Mouse (Mus musculus) hindbrain, embryonic 12.5 days (tissue): ENCODE data around the gene Gse1. TPM values are rescaled to one million over a fixed set of nuclear protein-coding genes. Genes with fewer than 3 reads are reported as not detected.
A peak's percentile ranks its signal among the peaks of the same experiment; 100 is the strongest.

Source experiments
- ATAC-seq: fragments of 200-750 bp; cut with Nextera tagmentation; 2 replicates; pipeline ENCODE4 v1.8.0; 2017; ENCODE audit warnings: moderate TSS enrichment; ENCODE audit not compliant: low FRiP score
- H3K27ac ChIP-seq: fragments of 300-500 bp; sonication (generic); 2 replicates; pipeline ENCODE4 v1.5.1; 2016; ENCODE audit warnings: mild to moderate bottlenecking
- H3K27me3 ChIP-seq: fragments of 300-500 bp; sonication (generic); 2 replicates; pipeline ENCODE4 v1.6.1; 2016; ENCODE audit warnings: mild to moderate bottlenecking
- H3K36me3 ChIP-seq: fragments of 300-500 bp; sonication (generic); 2 replicates; pipeline ENCODE4 v1.6.1; 2016; ENCODE audit warnings: mild to moderate bottlenecking
- H3K4me1 ChIP-seq: fragments of 300-500 bp; sonication (generic); 2 replicates; pipeline ENCODE4 v1.6.1; 2016
- H3K4me2 ChIP-seq: fragments of 300-500 bp; sonication (generic); replicated peaks from 2 replicates; pipeline ENCODE4 v1.6.1; 2016; ENCODE audit warnings: mild to moderate bottlenecking
- H3K4me3 ChIP-seq: fragments of 300-500 bp; sonication (generic); 2 replicates; pipeline ENCODE4 v1.5.1; 2016; ENCODE audit warnings: mild to moderate bottlenecking
- H3K9ac ChIP-seq: fragments of 300-500 bp; sonication (generic); 2 replicates; pipeline ENCODE4 v1.6.1; 2016; ENCODE audit warnings: mild to moderate bottlenecking, moderate library complexity
- H3K9me3 ChIP-seq: fragments of 300-500 bp; sonication (generic); replicated peaks from 2 replicates; pipeline ENCODE4 v1.6.1; 2016; ENCODE audit warnings: mild to moderate bottlenecking
- WGBS: fragments of 180-500 bp; shearing (Covaris S2); methylation state at CpG from one replicate; pipeline ENCODE4 v1.1.7; 2016; 5-methylcytosine and 5-hydroxymethylcytosine counted together
- polyA plus RNA-seq: library from polyadenylated mRNA; unstranded; fragments of >200 nt; fragmentation: Nextera tagmentation; extraction: Ambion mirVana; gene quantifications from 2 replicates; pipeline ENCODE4 v1.2.1, GENCODE M21; 2016

Gse1 gene
- polyA plus RNA-seq, 1 experiment from 2014 or later = 24.0 TPM

- ATAC-seq = peak; percentile 55
- peak overlapping the region; percentile 49 for H3K9ac ChIP-seq
- H3K27me3 ChIP-seq = peaks cover 8% of the 10 kb centered on the region; the same call in 1 of the 2 replicates
- peak overlapping the region; percentile 11; the same call in 1 of the 2 replicates for H3K4me3 ChIP-seq
- no peaks in the 10 kb centered on the region for H3K9me3 ChIP-seq
- peak overlapping the region; percentile 93 for H3K27ac ChIP-seq
- H3K36me3 ChIP-seq = no peaks in the 10 kb centered on the region
- peaks cover 86% of the 10 kb centered on the region for H3K4me1 ChIP-seq
- H3K4me2 ChIP-seq = peak overlapping the region; percentile 87
- WGBS = 1% methylated on average over 29 of the region's 29 CpGs
These were observed 304.4 kb downstream of the Gse1 start for GRCm38 (mm10) chr8:120532517-120533215.

- WGBS = 17% methylated on average over 3 of the region's 3 CpGs
- Histone ChIP-seq H3K27ac (peak overlapping the region; percentile 93), H3K4me3 (0 out of 2 replicates have a peak overlapping the region, but pooled peaks have one; percentile 11), H3K4me2 (peak overlapping the region; percentile 87), H3K36me3 (no peaks in the 10 kb centered on the region), H3K4me1 (peaks cover 85% of the 10 kb centered on the region), H3K9me3 (no peaks in the 10 kb centered on the region), H3K9ac (peak overlapping the region; percentile 49; the same call in 1 of the 2 replicates), H3K27me3 (peaks cover 8% of the 10 kb centered on the region; the same call in 1 of the 2 replicates)
- no peak for ATAC-seq
These were observed 305.1 kb downstream of the Gse1 start for GRCm38 (mm10) chr8:120533380-120533779.

GRCm38 (mm10) chr8:120534080-120534479, 305.8 kb downstream of the Gse1 start:
- H3K27ac ChIP-seq = peak overlapping the region; percentile 86
- H3K27me3 ChIP-seq = peaks cover 8% of the 10 kb centered on the region; the same call in 1 of the 2 replicates
- H3K9ac ChIP-seq = peak overlapping the region; percentile 42; the same call in 1 of the 2 replicates
- no peaks in the 10 kb centered on the region for H3K9me3 ChIP-seq
- peaks cover 85% of the 10 kb centered on the region for H3K4me1 ChIP-seq
- WGBS = 26% methylated on average over 8 of the region's 8 CpGs
- H3K36me3 ChIP-seq = no peaks in the 10 kb centered on the region
- ATAC-seq = no peak
- peak overlapping the region; percentile 87 for H3K4me2 ChIP-seq
- H3K4me3 ChIP-seq = no peak overlapping the region

- peak overlapping the region; percentile 42; the same call in 1 of the 2 replicates for H3K9ac ChIP-seq
- 3% methylated on average over 14 of the region's 14 CpGs for WGBS
- H3K27me3 ChIP-seq = peaks cover 8% of the 10 kb centered on the region; the same call in 1 of the 2 replicates
- peak overlapping the region; percentile 86 for H3K27ac ChIP-seq
- no peak overlapping the region for H3K4me3 ChIP-seq
- H3K4me1 ChIP-seq = peaks cover 88% of the 10 kb centered on the region
- H3K36me3 ChIP-seq = no peaks in the 10 kb centered on the region
- peak overlapping the region; percentile 87 for H3K4me2 ChIP-seq
- peak; percentile 66 for ATAC-seq
- H3K9me3 ChIP-seq = no peaks in the 10 kb centered on the region
These were observed 306.5 kb downstream of the Gse1 start for GRCm38 (mm10) chr8:120534504-120535368.

GRCm38 (mm10) chr8:120535452-120536305, 307.4 kb downstream of the Gse1 start:
- H3K9me3 ChIP-seq = no peaks in the 10 kb centered on the region
- H3K4me1 ChIP-seq = peaks cover 96% of the 10 kb centered on the region
- H3K4me3 ChIP-seq = peak overlapping the region; percentile 57
- ATAC-seq = no peak
- no peaks in the 10 kb centered on the region for H3K36me3 ChIP-seq
- H3K4me2 ChIP-seq = peak overlapping the region; percentile 87
- peak overlapping the region; percentile 75 for H3K9ac ChIP-seq
- H3K27ac ChIP-seq = peak overlapping the region; percentile 99
- H3K27me3 ChIP-seq = peaks cover 8% of the 10 kb centered on the region; the same call in 1 of the 2 replicates
- under 1% methylated on average over 62 of the region's 79 CpGs for WGBS

- Histone ChIP-seq H3K9ac (peak overlapping the region; percentile 75), H3K4me2 (peak overlapping the region; percentile 87), H3K27me3 (peaks cover 8% of the 10 kb centered on the region; the same call in 1 of the 2 replicates), H3K4me1 (peaks cover 95% of the 10 kb centered on the region), H3K9me3 (no peaks in the 10 kb centered on the region), H3K36me3 (no peaks in the 10 kb centered on the region), H3K4me3 (peak overlapping the region; percentile 57), H3K27ac (peak overlapping the region; percentile 99)
- under 1% methylated on average over 60 of the region's 61 CpGs for WGBS
- ATAC-seq = no peak
These were observed 308.3 kb downstream of the Gse1 start for GRCm38 (mm10) chr8:120536306-120537206.

- no peaks in the 10 kb centered on the region for H3K36me3 ChIP-seq
- H3K27me3 ChIP-seq = peaks cover 8% of the 10 kb centered on the region; the same call in 1 of the 2 replicates
- peaks cover 94% of the 10 kb centered on the region for H3K4me1 ChIP-seq
- H3K9me3 ChIP-seq = no peaks in the 10 kb centered on the region
- H3K27ac ChIP-seq = peak overlapping the region; percentile 99
- H3K4me2 ChIP-seq = peak overlapping the region; percentile 87
- peak overlapping the region; percentile 57 for H3K4me3 ChIP-seq
- WGBS = under 1% methylated on average over 60 of the region's 79 CpGs
- H3K9ac ChIP-seq = peak overlapping the region; percentile 75
- ATAC-seq = peak; percentile 6; the same call in 1 of the 2 replicates
These were observed 309.1 kb downstream of the Gse1 start for GRCm38 (mm10) chr8:120537207-120537817.

GRCm38 (mm10) chr8:120537818-120538396, 309.7 kb downstream of the Gse1 start:
- Histone ChIP-seq H3K9me3 (no peaks in the 10 kb centered on the region), H3K36me3 (no peaks in the 10 kb centered on the region), H3K4me1 (peaks cover 94% of the 10 kb centered on the region), H3K4me2 (peak overlapping the region; percentile 87), H3K4me3 (peak overlapping the region; percentile 57), H3K27me3 (peaks cover 8% of the 10 kb centered on the region; the same call in 1 of the 2 replicates), H3K9ac (peak overlapping the region; percentile 75), H3K27ac (peak overlapping the region; percentile 99)
- under 1% methylated on average over 33 of the region's 46 CpGs for WGBS
- peak; percentile 48 for ATAC-seq

GRCm38 (mm10) chr8:120538397-120539240, 310.4 kb downstream of the Gse1 start:
- Histone ChIP-seq H3K27ac (peak overlapping the region; percentile 99), H3K4me3 (peak overlapping the region; percentile 57), H3K4me2 (peak overlapping the region; percentile 87), H3K27me3 (peaks cover 7% of the 10 kb centered on the region; the same call in 1 of the 2 replicates), H3K9ac (peak overlapping the region; percentile 75), H3K9me3 (no peaks in the 10 kb centered on the region), H3K4me1 (peaks cover 94% of the 10 kb centered on the region), H3K36me3 (no peaks in the 10 kb centered on the region)
- ATAC-seq = peak; percentile 41; the same call in 1 of the 2 replicates
- WGBS = 3% methylated on average over 33 of the region's 37 CpGs
